Mouse (Mus musculus) right cerebral cortex, adult 18-20 months (tissue): ENCODE results near the gene Adarb2.
"Not testable (repeated sequence)": the region's sequence is repeated elsewhere in the genome, so short reads cannot be mapped to it uniquely, and the experiment has no call there.

Source experiments
- DNase-seq: peaks from one replicate; pipeline ENCODE4 v3.0.0; 2022; ENCODE audit warnings: mixed read lengths

Adarb2 gene

DNA sequence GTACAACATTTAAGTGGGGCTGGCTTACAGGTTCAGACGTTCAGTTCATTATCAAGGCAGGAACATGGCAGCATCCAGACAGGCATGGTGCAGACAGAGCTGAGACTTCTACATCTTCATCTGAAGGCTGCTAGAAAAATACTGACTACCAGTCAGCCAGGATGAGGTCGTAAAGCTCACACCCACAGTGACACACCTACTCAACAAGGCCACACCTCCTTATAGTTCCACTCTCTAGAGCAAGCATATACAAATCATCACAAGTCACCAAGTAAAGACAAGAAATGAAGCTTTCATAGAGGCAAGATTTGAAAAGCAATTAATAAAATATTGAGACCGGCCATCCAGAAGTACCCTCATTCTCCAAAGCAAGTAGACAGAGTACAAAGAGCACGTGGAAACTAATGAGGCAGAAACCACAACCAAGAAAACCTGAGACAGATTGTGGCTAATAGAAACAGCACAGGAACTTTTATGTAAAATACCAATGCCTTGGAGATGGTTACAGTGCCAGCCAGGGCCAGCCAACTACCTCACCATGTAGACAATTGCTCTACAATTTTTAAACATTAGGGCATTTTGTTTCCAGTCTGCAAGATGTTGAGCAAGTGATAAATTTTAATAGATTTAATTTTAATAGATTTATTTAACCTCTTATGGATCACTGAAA is 394.4 kb downstream of the Adarb2 start:
- no peak for DNase-seq

DNA sequence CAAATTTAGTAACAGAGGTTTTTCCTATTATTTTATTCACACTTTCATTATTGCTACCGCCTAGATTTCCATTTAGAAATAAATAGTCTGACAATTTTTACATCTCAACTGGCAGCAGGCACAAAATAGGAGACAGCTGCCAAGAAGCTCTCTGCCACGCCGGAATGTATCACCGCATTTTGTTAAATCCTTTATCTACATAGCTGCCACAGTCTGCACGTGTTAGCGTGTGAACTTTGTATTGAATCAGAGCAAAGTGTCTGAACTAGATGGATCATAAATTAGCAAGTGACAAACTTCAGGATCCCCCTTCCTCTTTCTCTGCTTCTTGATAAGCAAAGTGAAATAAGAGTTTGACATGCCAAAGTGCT is 395.0 kb downstream of the Adarb2 start:
- DNase-seq: no peak

DNA sequence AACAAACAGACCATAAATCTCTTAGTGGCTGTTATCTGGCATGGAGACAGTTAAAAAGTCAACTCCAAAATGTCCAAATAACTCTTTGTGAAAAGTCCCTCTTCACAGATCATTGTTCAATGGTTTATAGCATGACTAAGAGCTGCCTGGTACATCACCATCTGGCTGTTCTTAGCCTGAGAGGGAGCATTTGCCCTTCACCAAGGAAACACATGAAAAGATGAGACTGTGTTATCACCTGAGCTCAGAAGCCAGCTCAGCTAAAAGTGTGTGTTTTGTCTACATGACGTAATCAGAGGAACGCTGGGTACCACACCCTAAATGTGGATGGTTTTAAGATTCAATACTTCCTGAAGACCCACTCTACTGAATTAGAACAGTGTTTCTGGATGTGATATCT is 403.0 kb downstream of the Adarb2 start:
- DNase-seq: no peak

DNA sequence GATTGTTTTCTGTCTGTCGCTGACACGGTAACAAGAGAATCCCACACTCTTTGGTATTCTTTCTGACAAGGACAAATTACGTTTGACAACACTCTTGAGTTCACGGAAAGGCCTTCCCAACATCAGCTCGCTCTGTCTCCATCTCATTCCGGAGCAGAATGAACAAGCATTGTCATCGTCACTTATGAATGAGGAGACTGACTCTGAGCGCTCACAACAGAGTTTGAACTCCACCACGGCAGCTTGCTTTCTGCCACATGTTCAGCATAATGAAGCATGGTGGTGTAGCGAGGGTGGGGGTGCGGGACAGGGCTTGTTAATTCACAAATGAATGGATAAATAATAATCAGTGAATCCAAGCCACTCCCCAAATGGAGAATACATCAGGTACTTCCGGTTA is 405.4 kb downstream of the Adarb2 start:
- no peak for DNase-seq

DNA sequence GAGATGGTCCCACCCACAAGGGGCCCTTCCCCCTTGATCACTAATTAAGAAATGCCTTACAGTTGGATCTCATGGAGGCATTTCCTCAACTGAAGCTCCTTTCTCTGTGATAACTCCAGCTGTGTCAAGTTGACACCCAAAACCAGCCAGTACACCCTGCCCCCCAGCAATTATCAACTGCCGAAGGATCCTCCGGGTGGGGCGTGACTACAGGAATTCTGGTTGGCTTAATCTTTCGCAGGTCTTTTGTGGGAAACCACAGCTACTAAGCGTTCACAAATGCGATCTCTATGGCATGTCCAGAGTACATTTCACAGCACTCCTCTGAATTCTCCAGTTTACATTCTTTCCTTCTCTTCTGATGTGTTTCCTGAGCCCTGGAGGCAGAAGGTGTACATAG is 406.3 kb downstream of the Adarb2 start:
- DNase-seq: not testable (repeated sequence)

DNA sequence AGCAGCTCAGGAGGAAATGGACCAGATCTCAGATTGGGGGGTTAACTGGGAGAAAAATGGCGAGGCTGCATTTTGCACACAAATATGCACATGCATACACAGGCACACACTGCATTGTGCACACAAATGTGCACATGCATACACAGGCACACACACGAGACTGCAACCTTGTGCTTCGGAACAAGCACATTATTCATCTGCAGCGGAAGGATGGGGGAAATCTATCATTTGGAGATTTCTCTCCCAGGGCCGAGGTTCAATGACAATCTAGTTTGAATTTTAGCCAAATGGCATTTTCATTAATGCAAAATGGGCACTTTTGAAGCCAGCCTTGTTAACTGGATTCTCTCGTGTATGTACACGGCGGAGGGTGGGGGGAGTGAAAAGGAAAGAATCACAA is 408.3 kb downstream of the Adarb2 start:
- no peak for DNase-seq

DNA sequence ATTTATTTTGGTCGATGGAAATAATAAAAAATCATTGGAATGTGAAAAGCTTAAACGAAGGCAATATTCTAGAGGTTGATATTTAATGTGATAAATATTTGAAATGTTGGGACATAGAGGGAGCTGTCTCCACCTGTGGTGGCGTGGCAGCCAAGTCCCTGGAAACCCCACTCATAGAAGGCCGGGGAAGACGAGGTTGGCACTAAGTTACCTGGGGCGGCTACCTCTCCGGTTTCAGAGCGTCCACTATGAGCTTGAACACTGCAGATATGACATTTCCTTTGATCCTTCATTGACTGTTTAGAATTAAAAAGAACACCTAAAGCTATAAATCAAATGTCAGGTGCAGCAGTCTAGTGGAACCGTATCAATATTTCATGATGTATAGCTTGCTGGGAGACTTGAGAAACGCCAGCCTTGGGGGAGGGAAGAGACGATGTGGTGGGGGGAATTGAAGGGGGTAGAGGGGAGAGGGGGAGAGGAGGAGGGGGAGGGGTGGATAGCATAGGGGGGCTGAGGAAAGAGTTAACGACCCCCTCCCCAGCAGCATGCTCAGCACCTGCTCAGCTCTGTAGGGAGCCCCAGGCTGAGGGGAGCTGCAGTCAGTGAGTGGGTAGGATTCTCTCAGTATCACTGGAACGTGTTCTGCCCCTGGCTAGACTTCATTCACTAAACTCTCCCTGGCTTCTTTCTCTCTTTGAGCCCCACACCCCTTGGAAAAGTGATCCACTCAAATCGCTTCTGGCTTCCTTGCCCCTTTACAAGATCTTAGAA is 410.1 kb downstream of the Adarb2 start:
- no peak for DNase-seq

DNA sequence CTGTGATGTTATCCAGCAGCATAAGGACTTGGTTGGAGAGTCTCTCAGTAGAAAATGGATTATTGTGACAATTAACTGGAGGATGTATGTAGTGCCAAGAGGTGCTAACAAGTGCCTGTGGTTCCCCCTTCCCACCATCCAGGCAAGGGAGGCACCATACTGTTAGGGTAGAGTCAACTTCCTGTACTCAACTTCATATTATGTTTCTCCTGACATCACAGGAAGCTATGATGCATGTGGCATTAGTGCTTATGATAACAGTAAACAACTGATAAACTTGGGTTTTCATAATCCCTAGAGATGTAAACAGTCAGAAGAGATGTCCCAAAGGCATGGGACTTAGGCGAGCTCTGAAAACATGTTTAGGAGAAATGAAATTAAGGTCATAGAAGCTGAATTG is 414.0 kb downstream of the Adarb2 start:
- DNase-seq: no peak

DNA sequence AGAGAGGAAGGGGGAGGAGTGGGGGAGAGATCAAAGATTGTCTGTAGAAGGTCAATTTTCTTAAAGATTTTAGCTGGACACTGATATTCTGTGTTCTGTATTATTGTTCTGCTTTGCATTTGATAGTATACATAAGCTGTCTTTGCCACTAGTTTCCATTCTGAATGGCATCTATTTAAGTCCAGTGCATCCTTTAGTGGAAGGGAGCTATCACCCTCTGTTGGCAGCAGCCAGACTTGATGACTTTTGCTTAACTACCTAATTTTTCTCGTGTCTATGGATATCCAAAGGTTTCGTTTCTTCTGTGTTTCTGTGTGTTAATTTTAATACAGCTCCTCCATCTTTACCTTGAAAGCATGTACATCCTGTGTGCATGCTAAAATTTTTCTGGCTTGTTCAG is 419.6 kb downstream of the Adarb2 start:
- DNase-seq: no peak

DNA sequence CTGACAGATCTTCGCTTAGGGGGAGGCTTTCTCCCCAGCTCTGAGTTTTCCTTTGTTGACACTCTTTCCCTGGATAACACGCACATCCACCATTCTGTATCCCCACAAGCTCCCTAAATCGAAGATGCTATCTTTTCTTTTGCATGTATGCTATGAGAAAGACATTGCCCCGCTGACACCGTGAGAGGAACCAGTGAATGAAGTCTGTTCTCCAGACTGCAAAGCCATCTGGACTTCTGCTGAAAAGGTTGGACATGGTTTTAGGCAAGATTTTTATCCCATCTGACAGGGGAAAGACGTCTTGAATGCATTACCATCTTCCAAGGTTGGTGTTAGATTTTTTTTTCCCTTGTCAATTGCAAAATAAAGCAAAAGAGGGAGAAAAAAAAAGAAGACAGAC is 426.9 kb downstream of the Adarb2 start:
- DNase-seq: no peak

DNA sequence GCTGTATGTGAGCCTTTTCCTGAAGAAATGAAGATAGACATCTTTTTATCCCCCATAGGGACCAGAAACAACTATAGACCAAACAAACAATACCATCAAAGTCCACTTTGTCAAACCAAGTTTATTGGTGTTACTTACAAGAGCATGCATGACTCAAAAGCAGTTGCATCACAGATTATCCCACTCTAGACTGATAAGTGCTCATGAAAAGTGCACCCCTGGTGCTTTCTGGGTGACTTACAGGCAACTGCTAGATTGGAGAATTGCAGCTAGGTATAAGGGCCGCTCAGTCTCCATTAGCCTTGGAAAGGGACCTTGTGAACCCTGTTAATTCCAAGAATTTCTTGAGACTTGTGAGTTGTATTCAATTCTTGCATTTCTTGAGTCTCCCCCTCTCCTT is 429.0 kb downstream of the Adarb2 start:
- DNase-seq: no peak

DNA sequence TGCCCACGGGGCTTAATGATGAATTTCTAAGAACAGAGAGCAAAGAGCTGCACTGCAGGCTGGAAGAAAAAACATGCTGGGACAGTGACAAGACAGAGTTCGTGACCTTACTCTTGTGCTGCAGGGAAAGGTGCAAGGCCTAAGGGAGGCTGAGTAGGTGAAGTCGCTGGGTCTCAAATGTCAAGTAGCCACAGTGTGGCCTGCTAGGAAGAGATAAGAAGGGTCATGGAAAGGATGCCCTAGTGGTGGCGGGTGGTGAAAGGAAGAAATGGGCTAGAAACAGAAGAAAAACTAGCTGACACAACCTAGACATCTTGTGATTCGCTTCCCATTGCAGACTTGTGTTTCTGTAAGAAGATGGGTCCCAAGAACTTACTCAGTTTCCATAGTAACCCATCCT is 429.4 kb downstream of the Adarb2 start:
- no peak for DNase-seq

DNA sequence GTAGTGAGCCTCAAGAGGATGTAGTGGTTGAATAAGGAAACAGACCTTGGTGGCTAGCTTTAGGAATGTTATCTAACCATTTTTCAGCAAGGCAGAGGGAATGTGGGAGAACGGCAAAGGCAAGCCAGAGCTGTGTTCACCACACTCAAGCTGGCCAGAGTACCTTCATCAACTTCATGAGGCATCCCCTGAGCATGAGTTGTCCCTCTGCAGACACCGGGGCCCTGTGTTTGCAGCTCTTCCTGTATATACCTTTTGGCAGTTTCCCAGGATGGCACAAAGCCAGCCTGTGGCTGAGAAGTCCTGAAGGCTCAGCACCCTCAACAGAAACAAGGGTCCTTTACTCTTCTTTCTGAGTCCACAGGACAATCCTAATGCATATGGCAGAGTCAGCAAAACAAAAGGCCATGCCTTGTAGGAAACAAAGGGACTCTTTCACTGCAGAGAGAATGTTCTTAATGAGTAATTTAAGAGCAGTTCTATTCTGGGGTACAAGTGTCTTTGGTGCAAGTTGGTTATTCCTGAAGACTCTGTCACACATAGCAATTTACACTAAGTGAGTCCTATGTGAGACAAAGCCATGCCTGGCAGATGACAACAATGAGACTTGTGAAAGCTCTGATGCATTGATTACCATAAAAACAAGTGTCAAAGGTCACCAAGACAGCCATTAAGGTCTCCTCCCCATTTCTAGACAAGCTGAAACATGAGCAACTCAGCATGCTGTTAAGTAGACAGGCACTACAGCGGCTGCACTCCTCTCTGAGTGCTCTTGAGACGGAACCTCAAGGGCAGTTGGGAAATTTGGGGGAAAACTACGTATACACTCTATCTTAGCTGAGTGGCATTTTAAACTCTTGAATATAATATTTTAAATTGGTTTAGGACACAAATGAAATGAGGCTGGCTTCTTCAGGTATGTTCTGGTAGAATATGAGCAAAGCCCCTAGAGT is 431.0 kb downstream of the Adarb2 start:
- DNase-seq: no peak

DNA sequence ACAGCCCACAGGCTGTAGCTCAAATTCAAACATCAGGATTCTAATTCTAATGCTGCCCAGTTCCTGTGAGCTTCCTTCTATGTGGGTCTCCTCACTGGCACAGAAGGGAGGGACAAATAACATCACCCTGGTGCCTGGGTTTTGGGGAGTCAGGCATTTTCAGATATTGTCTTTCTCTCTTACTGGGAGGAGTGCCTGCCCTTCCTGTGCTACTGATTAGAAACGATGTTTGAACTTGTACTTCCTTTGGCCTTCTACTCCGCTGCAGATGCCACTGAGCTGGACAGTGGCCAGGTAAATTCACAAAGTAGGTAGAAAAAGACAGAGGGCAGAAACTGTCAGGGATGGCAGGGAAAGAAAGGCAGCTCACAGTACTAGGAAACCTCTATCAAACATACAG is 439.4 kb downstream of the Adarb2 start:
- no peak for DNase-seq

DNA sequence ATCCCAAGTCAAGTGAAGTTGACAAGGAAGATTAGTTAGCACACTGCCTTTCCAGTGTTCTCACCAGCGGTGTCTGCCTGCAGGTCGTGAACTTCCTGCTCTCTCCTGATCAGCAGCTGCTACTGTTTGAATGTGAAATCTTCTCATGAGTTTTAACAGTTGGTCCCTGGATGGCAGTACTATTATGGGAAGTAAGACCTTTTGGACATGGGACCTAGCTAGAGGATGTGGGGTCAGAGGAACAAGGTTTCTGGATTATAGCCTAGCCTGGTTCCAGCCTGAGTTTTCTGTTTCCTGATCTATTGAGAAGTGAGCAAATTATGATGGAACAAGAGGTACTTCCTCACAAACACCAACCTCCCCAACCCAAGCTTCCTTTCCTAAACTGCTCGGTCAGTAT is 441.3 kb downstream of the Adarb2 start:
- no peak for DNase-seq

DNA sequence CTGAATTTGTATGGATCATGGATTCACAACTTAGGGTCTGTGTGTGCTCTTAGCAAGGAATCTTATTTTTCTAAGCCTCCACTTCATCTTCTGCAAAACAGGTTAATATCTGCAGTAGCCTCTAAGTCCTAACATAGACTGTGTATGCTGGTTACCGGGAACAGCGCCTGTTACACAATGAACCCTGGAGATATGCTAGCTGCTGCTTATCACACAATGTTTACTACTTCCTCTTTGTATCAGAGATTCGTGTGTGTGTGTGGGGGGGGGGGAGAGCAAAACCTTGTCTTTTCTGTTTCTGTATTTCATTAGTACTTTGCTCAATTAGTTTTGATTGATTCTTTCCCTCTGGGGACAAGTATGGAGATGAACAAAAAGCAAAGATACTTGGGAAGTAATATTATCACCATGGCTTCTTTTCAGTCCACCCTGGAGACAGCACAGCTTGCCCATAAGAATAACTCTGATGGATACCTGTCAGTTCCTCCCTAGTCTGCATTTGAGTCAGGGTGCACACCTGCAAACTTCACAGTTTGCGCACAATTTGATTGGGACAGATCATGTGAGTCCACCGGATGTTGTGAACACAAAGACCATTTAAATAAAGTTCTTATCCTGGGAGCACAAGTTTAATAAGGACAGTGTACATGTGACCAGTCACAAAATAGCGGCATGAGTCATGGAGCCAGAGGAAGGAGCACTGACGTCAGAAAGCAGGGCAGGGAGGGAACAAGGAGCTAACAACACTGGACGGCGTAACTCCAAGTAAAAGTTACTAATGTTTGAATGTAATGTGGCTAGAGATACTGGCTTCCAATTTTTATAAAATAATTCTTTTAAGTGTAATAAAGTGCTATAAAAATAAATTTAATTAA is 442.4 kb downstream of the Adarb2 start:
- DNase-seq: no peak

DNA sequence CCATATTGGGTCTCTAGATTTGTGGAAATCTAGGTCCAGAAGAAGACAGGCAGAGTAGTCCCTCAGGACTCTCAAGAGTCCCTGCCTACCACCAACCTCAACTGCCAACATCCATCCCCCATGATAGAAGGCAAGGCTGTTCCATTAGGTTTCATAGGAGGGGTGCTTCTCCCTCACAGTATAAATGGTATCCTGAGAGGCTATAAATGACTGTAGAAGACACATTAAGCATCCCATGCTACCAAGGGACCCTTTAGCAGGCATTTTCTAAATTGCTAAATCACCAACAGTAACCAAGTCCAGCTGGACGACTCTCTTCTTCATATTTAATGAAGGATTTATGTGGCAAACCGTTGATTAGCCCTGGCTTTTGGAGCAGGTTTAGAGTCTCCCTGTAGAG is 446.6 kb downstream of the Adarb2 start:
- DNase-seq: no peak

DNA sequence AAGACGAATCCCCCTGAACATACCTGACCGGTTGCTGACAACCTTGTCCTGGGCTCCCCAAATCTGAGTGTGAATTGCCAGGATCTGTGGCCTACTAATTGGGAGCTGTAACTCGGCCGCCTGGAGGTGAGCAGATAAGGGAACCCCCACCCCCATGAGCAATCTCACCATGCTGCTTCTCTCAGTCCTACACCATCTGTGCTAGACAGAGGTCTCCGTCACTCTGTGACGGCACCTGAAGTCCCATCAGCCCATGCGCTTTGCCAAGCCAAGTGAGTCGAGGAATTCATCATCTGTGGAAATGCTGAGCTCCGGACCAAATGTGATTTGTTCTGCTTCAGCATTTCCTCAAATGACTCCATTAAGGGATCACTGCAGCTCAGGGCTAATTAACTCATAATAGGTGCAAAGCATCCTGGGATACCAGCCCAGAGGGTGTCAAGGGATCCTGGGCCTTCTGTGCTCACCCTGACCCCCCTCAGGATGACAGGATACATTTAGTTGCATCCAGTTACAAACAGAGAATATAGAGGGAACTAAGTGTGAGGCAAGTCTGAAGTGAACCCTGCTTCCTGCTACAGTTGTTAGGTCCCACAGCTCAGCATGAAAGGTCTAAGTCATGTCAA is 462.1 kb downstream of the Adarb2 start:
- DNase-seq: no peak

DNA sequence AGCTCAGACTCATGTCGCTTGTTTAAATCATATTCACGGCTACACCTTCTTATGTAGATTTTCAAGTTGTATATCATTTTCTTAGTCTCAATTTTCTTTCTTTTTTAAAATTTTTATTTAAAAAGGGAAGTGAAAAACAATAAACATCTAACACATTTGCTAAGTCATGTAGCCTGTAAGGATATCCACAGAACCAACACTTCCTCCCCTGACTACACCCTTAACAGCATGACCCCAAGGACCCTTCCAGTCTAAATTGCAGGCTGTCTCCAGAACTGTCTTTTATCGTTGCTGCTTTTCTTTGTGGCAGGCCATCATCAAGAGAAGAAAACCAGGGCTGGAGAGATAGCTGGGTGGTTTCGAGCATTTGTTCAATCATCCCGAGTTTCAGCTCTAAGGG is 474.5 kb downstream of the Adarb2 start:
- no peak for DNase-seq

DNA sequence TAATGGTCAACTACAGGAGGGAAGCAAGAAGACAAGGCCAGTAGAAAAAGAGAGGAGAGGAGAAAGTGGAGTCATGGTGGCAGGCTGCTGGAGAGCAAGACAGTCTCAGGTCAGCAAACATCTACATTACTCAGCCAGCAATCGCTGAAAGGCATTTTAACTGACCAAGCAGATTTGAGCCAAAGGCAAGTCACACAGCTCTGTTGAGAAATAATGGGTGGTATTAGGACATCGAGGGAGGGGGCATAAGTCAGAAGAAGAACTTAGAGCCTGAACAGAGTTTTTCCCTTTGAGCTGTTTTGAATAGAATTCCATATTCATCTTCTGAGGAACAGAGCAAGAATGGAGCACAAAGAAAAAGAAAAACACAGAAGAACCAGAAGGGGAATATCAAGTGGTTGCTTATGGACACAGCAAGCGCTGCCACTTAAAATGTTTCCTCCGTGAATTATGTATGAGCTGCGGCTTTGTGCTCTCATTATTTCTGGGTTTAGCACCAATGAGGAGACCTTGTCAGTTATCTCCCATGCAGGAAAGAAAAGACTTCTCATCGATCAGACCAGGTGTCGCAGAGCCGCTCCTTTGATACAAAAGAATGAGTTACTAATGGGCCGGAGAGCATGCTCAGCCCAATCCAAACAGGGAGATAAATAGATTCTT is 477.9 kb downstream of the Adarb2 start:
- DNase-seq: no peak

DNA sequence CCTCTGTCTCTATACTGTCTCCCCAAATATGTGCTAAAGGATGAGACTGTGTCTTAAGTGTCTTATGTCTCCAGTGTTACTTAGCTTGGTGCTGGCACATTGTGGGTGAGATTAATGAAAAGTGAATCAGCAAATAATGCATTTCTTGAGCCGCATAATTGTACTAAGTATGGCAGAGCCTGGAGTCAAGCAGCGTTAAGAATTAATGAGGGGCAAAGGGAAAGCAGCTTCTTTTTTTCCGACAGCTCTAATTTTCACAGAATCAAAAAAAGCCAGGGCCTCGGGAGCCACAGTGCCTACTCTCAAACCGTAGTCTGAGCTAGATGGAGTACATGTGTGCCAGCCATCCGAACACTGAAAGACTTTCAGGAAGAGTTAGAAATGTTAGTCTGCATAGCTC is 488.8 kb downstream of the Adarb2 start:
- DNase-seq: no peak

DNA sequence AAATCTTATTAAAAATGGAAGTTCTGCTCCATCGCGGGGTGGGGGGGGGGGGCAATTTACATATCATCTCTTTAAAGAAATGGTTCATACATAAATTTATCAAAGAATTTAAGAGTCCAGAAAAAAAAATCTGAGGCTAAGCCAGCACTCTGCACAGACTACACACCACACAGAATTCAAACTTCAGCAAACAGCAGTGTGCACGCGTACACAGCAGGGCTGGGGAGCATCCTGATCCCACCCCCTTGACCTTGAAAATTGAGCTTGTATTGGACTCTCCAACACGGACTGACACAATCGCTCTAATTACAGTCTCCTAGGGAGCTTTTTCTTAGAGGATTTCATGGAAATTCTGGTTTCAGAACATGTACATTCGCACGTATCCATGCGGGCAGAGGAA is 490.1 kb downstream of the Adarb2 start:
- no peak for DNase-seq
